Mouse (Mus musculus): ENCODE data around the gene Tmem29. TPM values are rescaled to one million over a fixed set of nuclear protein-coding genes. Genes with fewer than 3 reads are reported as not detected.
"Not testable (repeated sequence)": the region's sequence is repeated elsewhere in the genome, so short reads cannot be mapped to it uniquely, and the experiment has no call there.

Tmem29 gene
- total RNA-seq (2015; ENCODE audit: low replicate concordance): 7.9 and 17.6 TPM in 2 replicates
- 10.3 and 28.1 TPM in 2 replicates for total RNA-seq (2017; ENCODE audit: low replicate concordance)

DNA sequence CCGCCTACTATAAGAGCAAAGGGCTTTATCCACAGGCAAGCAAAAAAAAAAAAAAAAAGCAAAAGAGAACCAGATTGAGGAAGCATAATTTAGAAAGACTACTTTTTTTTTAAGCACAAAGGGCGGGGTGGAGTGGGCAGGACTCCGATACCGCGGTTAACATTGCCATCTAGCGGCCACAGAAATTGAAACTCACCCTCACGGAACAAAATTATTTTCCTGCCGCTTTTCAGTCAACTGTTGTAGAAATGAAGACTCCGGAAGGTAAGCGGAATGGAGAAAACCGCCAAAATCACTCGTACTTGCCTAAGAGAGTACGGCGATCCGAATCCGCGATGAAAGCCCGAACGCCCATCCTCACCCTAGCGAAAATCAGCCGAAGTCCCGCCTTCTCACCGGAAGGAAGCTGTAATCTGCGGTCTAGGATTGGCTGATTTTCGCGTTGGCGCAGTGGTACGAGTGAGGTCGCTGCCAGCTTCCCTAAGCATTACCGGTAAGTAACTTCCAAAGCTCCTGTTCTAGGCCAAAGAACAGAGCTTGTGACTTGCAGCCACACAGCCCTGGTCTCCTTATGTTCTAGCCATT is at the start of gene Tmem29:
Tmem29 (minus strand) TSS at position 389 of the 585 bp plus-strand sequence.
- peak; percentile 100 for ATAC-seq (replicated peaks; ENCODE audit: low FRiP score, poor library complexity, severe bottlenecking)

DNA sequence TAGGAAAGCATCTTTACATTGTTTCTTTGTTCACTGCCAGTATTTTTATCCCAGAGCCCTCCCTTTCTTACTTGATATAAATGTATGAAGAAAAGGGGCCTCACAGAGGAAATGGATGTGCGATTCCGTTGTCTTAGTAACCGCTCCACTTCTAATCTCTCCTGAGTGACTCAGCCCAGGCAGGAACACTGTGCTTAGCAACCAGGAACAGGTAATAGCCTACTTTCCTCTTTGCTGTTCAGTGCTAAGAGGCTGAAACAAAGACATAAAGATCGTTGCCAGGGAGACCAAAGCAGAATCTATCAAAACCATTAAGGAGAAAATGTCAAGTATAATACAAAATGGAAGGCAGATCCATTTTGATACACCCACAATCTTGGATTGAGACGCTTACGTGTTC is 49.7 kb upstream of the Tmem29 start:
- no peak for ATAC-seq (replicated peaks; ENCODE audit: low FRiP score, poor library complexity, severe bottlenecking)

DNA sequence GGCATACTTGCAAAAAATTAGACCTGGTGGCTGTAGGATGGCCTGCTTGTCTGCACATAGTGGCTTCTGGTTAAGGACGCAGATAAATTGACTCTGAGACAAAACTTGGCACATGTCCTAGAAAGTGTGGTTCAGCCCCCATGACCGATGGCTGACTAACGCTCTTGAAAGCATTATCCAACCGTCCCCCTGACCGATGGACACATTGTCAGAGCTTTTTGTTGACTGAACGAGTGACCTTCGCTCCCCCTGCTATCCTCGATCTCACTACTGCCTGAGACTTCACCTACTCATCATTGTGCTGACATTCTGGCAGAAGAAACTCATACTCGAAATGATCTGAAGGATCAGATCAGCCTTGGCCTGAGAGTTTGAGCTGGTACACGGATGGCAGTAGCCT is 28.9 kb upstream of the Tmem29 start:
- not testable (repeated sequence) for ATAC-seq (replicated peaks; ENCODE audit: low FRiP score, poor library complexity, severe bottlenecking)

DNA sequence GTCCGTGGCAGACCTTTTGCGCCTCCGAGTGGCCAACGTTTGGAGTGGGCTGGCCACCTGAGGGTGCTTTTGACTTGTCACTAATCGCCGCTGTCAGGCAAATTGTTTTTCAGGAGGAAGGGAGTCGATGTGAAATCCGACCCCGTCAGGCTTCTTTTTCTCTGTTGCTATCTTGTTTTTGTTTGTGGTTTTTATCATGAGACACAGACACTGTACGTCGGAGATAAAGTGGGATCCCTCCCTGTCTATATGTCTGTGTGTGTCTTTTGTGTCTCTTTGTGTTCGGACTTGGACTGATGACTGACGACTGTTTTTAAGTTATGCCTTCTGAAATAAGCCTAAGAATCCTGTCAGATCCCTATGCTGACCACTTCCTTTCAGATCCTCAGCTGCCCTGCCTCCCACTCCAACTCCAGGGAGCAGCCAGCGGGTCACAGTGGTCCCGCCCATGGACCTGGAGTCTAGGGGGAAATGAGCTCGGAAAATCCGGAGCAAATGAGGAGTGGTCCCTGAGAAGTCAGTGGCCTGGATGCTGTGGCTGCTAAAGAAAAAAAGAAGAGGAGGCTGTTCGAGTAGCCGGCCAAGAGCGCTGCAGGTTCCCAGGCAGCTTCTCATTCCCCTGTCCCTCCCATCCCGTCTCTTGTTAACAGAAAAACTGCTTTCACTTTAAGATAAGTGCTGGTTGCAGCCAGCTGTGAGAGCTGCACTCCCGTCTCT is 27.5 kb upstream of the Tmem29 start:
- ATAC-seq (replicated peaks; ENCODE audit: low FRiP score, poor library complexity, severe bottlenecking): not testable (repeated sequence)

DNA sequence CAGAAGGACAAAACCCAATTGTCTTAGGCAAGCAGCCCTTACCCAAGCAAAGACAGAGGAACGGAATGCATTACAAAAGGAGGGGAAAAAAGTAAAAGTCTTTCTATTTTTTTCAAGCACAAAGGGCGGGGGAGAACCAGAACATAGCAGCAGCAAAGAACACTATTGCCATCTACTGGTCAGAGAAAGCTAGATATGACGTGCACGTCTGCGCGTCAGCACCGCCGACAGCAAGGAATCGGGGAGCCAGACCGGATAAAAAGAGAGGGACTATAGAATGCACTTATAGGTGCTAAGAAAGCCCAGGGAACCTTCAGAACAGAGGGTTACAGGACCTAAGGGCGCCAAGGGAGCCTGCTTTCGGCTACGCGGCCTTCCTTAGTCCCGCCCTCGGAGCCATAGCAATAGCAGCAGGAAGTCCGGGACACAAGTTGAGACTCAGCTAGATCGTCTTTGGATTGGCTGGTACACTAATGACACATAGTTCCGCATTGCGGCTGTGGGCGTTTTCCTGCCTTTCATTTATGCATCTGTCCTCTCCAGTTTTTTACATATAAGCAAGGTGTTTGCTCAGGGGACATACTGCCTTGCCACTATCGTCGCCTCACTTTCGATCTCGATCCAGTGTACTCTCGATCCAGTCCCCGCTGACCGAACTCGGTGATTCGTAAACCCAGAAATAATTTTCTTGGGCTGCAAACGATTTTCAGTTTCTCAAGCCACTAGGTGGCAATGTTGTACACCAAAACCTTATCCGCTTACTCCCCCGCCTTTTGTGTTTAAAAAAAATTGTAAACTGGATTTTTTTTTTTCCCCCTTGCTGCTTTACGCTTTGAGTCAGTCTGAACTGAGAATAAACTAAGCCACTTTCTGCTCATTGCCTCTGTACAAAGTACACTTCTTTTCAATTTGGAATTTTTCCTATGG is 19.2 kb upstream of the Tmem29 start:
- ATAC-seq (replicated peaks; ENCODE audit: low FRiP score, poor library complexity, severe bottlenecking): peak; percentile 99

DNA sequence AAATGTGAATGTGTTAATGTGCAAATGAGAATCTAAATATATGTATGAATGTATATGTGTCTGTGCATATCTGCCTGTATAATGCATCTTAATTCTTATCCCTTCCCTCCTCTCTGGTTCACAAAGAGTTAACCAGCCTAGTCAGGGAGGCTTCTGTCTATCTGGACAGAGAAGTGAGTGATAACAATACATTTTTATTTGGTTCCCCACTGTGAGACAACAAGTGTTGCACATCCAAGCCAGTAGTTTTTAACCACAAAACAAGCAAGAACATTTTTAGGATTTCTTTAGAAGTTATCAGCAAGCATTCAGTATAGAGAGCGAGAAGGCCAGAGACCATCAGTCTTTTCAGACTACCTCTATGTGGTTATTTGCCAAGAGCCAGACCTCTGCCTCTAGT is 12.5 kb upstream of the Tmem29 start:
- ATAC-seq (replicated peaks; ENCODE audit: low FRiP score, poor library complexity, severe bottlenecking): no peak

DNA sequence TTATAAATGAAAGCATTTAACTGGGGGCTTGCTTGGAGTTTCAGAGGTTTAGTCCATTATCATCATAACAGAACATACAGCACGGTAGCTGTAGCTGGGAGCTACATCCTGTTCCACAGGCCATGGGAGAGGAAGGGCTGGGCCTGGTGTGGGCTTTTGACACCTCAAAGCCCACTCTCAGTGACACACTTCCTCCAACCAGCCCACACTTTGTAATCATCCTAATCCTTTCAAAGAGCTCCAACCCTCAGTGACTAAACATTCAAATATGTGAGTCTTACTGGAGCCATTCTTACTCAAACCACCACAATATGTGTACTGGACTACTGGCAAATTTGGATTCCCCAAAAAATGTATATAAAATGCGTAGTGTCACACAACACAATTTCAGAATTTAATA is 9.3 kb upstream of the Tmem29 start:
- no peak for ATAC-seq (replicated peaks; ENCODE audit: low FRiP score, poor library complexity, severe bottlenecking)

DNA sequence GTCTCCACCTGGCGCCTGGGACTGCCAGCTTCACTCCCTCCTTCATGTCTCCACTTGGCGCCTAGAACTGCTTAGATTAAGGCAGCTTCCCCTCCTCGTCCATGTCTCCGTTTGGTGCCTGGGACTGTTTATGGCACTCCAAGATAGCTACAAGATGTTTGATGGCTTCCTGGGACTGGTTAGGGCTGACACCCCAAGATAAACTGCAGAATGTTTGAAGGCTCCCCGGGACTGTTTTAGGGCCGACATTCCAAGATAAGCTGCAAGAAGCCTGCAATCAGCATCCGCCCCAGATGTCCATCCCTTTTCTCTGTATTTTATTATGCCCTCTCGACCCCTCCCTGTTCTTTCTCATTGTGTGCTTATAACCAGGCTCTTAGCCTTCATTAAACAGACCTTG is 7.9 kb upstream of the Tmem29 start:
- ATAC-seq (replicated peaks; ENCODE audit: low FRiP score, poor library complexity, severe bottlenecking): not testable (repeated sequence)

DNA sequence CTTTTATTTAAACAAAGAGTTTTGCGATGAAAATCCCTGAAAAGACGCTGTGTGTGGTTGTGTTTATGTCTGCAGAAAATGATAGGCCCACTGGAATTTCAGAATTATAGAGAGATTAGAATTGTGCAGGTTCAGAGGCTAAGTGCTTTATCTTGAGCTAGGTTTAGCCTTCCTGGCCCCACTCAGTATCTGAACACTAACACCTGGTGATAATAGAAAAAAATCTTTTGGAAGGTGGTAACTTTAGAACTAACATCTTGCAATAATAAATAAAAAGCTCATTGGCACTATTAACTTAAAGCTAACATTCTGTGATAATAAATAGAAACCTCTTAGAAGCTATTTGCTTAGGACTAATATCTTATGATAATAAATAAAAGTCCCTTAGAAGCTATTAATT is 1.2 kb upstream of the Tmem29 start:
- no peak for ATAC-seq (replicated peaks; ENCODE audit: low FRiP score, poor library complexity, severe bottlenecking)

DNA sequence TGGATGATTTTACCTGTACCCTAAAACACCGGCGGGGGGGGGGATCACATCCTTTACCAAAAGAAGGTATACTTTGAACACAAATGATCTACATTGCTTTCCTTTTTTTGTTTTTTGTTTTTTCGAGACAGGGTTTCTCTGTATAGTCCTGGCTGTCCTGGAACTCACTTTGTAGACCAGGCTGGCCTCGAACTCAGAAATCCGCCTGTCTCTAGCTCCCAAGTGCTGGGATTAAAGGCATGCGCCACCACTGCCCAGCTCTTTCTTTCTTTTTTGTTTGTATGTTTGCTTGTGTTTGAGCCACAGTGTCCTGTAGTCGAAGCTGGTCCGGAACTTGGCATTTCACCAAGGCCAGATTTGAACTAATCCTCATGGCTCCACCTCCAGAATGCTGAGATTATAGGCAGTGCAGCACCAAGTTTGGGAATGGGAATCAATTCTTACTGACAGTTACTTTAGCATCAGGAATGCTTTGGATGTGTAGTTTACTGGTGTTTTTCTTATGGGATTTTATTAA is 515 bp upstream of the Tmem29 start:
- ATAC-seq (replicated peaks; ENCODE audit: low FRiP score, poor library complexity, severe bottlenecking): no peak

DNA sequence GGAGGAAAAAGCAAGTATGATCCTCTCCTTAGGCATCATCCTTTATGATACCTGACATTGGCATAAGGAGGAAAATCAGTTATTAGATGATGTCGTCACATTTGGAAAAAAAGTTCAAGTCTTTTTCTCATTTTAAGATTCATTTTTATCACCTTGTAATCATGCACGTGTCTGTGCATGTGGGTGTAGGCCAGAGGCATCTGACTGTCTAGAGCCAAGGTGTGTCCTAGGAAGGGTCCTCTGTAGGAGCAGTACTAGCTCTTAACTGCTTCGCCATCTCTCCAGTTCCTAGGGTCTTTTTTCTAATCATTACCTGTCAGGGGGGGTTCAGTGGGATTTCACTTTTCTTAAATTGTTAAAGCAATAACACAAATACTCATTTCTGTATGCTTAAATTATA is 818 bp downstream of the Tmem29 start:
- no peak for ATAC-seq (replicated peaks; ENCODE audit: low FRiP score, poor library complexity, severe bottlenecking)

DNA sequence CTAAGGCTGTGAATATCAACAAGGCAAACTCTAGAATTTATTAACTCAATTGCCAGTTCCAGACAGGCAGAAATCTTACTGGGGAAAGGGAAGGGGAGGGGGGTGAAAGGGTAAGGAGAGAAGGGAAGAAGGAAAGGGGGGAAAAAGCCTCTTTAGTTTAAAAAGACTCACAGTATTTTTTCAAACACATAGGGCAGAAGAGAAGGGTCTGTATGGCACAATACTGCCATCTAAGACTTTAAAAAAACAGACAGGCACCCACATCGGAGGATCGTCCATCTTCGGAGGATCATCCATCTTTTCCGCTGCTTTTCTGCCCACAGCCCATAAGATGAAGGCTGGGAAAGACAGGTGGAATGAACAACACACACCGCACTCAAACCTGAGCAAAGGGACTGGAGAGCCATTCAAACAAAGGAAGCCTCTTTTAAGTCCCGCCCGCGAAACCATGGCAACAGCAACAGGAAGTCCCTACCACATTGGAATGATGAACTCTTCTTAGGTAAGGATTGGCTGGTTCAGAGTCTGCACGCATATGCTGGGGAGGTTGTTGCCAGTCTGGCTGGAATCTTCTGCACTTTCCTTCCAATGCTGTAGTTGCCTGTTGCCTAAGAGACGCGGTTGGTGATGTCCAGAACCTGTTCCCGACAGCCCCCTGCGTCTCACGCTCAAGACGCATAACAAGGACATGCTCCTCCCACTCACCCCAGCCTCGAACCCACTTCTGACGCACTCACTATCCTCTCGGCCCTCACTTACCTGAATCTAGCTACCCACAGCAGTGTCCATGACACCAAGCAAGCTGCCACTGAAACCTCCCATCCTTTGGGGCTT is 18.2 kb downstream of the Tmem29 start:
- ATAC-seq (replicated peaks; ENCODE audit: low FRiP score, poor library complexity, severe bottlenecking): no peak

DNA sequence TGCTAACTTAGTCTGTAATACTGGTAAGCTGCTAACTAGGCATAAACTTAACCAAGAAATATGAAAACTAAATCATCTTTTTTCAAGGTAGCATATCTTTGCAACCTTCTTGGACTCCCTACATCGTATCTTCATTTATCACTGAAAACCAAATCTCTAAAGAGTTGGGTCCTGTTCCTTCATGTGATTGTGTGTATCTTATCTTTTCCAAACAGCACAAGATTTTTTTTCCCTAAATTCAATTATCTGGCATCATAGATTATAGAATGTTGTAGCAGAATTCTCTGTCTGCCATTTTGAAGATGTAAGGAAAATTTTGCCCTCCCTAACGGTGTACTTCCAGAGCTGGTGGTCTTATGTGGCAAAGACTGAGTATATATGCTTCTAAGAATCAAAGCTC is 22.6 kb downstream of the Tmem29 start:
- no peak for ATAC-seq (replicated peaks; ENCODE audit: low FRiP score, poor library complexity, severe bottlenecking)

DNA sequence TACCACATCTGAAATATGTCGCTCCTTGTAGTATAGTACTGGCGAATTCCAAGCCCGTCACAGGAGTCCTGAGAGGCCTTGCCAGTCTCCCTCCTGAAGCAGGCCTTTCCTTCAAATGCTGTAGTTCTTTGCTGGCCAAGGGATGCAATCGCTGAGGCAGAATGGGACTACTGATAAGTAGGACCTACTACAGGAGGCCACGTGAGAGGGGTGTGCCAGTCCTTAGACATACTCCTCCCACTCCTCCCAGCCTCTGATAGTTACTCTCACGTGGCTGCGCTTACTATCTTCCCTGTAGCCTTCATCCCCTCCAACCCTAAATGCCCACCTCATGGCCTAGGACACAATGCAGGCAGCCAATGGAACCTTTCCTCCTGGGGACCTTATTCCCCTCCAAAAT is 23.6 kb downstream of the Tmem29 start:
- ATAC-seq (replicated peaks; ENCODE audit: low FRiP score, poor library complexity, severe bottlenecking): peak; percentile 61; the same call in 1 of the 2 replicates

DNA sequence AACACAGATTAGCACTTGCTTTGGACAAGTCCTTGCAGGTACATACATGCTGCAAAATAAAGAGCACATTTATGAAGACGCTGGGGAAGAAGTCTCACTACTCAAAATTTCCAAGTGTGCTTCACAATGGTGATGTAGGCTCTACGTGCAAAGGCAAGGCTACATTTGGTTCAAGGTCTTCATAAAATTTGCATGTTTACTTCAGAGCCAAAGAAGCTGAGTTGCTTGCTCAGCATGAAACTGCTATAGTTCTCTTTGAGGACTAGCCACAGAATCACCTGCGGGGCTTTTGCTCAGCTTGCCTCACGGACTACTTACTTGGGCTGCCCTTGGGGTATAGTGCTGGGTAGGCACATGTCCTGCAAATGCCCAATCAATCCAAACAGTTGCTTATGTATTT is 45.4 kb downstream of the Tmem29 start:
- ATAC-seq (replicated peaks; ENCODE audit: low FRiP score, poor library complexity, severe bottlenecking): no peak

Other genes with a start within 250 kb of the Tmem29 start
- 2,632 and 2,832 TPM in 2 replicates for gene Alas2, start 88.2 kb upstream of the Tmem29 start, total RNA-seq (2015; ENCODE audit: low replicate concordance)
- 1,921 and 2,180 TPM in 2 replicates for gene Alas2, start 88.2 kb upstream of the Tmem29 start, total RNA-seq (2017; ENCODE audit: low replicate concordance)
- 20.2 and 33.5 TPM in 2 replicates for gene Pfkfb1, start 129.1 kb upstream of the Tmem29 start, total RNA-seq (2015; ENCODE audit: low replicate concordance)
- gene Pfkfb1, start 129.1 kb upstream of the Tmem29 start, total RNA-seq (2017; ENCODE audit: low replicate concordance): 17.7 and 21.8 TPM in 2 replicates
- gene Apex2, start 130.7 kb upstream of the Tmem29 start, total RNA-seq (2015; ENCODE audit: low replicate concordance): 15.1 and 25.2 TPM in 2 replicates
- 12.0 and 18.1 TPM in 2 replicates for gene Apex2, start 130.7 kb upstream of the Tmem29 start, total RNA-seq (2017; ENCODE audit: low replicate concordance)
- not detected in 2 replicates for gene Tro, start 198.4 kb upstream of the Tmem29 start, total RNA-seq (2015; ENCODE audit: low replicate concordance)
- not detected in 2 replicates for gene Tro, start 198.4 kb upstream of the Tmem29 start, total RNA-seq (2017; ENCODE audit: low replicate concordance)